Mouse (Mus musculus): ENCODE data around the gene Rnf144b. TPM values are rescaled to one million over a fixed set of nuclear protein-coding genes. Genes with fewer than 3 reads are reported as not detected.

Gene Rnf144b
- polyA plus RNA-seq, 1 experiment from 2014 or later, result 1.5 TPM

- DNase-seq (no peak), ATAC-seq (ENCODE audit: insufficient read depth) (no peak)
- no peak for TF ChIP-seq CTCF (IDR thresholded peaks at IDR 0.05; ENCODE audit: low read depth)
- no peaks in the 10 kb centered on the region for H3K4me1 ChIP-seq (ENCODE audit: insufficient read depth)
- H3K4me3 ChIP-seq (ENCODE audit: low read depth, low read length), result no peak overlapping the region
- WGBS, result 32% methylated on average over 4 of the region's 4 CpGs
- no peaks in the 10 kb centered on the region for H3K36me3 ChIP-seq (ENCODE audit: insufficient read depth)
- no peaks in the 10 kb centered on the region for H3K27me3 ChIP-seq (ENCODE audit: insufficient read depth, low read length)
- H3K9ac ChIP-seq, result no peak overlapping the region
- no peaks in the 10 kb centered on the region for H3K9me3 ChIP-seq (ENCODE audit: low read depth, low read length)
- no peak overlapping the region for H3K4me2 ChIP-seq
- no peak overlapping the region for H3K27ac ChIP-seq (ENCODE audit: low read depth)
Measured at GRCm38 (mm10) chr13:47259297-47259696, 136.8 kb downstream of the Rnf144b start.

- Histone ChIP-seq H3K27me3 (ENCODE audit: insufficient read depth, low read length) (no peaks in the 10 kb centered on the region), H3K4me2 (no peak overlapping the region), H3K4me3 (ENCODE audit: low read depth, low read length) (no peak overlapping the region), H3K36me3 (ENCODE audit: insufficient read depth) (no peaks in the 10 kb centered on the region), H3K27ac (ENCODE audit: low read depth) (no peak overlapping the region), H3K9me3 (ENCODE audit: low read depth, low read length) (no peaks in the 10 kb centered on the region), H3K4me1 (ENCODE audit: insufficient read depth) (no peaks in the 10 kb centered on the region), H3K9ac (no peak overlapping the region)
- ATAC-seq (ENCODE audit: insufficient read depth) (no peak), DNase-seq (peak; percentile 49)
- TF ChIP-seq CTCF (IDR thresholded peaks at IDR 0.05; ENCODE audit: low read depth), result no peak
- whole genome bisulfite sequencing, result 56% methylated on average over 2 of the region's 2 CpGs
Measured at GRCm38 (mm10) chr13:47261961-47262360, 139.5 kb downstream of the Rnf144b start.

- H3K36me3 ChIP-seq (ENCODE audit: insufficient read depth), result no peaks in the 10 kb centered on the region
- H3K4me3 ChIP-seq (ENCODE audit: low read depth, low read length), result no peak overlapping the region
- no peak for TF ChIP-seq CTCF (IDR thresholded peaks at IDR 0.05; ENCODE audit: low read depth)
- H3K9ac ChIP-seq, result no peak overlapping the region
- no peaks in the 10 kb centered on the region for H3K27me3 ChIP-seq (ENCODE audit: insufficient read depth, low read length)
- H3K27ac ChIP-seq (ENCODE audit: low read depth), result no peak overlapping the region
- H3K4me1 ChIP-seq (ENCODE audit: insufficient read depth), result no peaks in the 10 kb centered on the region
- peaks cover 4% of the 10 kb centered on the region; the same call in 1 of the 2 replicates for H3K9me3 ChIP-seq (ENCODE audit: low read depth, low read length)
- ATAC-seq (ENCODE audit: insufficient read depth) (no peak), DNase-seq (peak; percentile 27)
- H3K4me2 ChIP-seq, result no peak overlapping the region
- 75% methylated on average over 8 of the region's 8 CpGs for WGBS
Measured at GRCm38 (mm10) chr13:47264382-47264781, 141.9 kb downstream of the Rnf144b start.

- H3K27me3 ChIP-seq (ENCODE audit: insufficient read depth, low read length), result no peaks in the 10 kb centered on the region
- H3K27ac ChIP-seq (ENCODE audit: low read depth), result no peak overlapping the region
- H3K4me3 ChIP-seq (ENCODE audit: low read depth, low read length), result no peak overlapping the region
- no peaks in the 10 kb centered on the region for H3K36me3 ChIP-seq (ENCODE audit: insufficient read depth)
- no peak for DNase-seq
- TF ChIP-seq CTCF (IDR thresholded peaks at IDR 0.05; ENCODE audit: low read depth), result no peak
- no peaks in the 10 kb centered on the region for H3K4me1 ChIP-seq (ENCODE audit: insufficient read depth)
- WGBS, result 81% methylated on average over 7 of the region's 7 CpGs
- no peak overlapping the region for H3K4me2 ChIP-seq
- H3K9me3 ChIP-seq (ENCODE audit: low read depth, low read length), result peaks cover 4% of the 10 kb centered on the region; the same call in 1 of the 2 replicates
- no peak for ATAC-seq (ENCODE audit: insufficient read depth)
- H3K9ac ChIP-seq, result no peak overlapping the region
Measured at GRCm38 (mm10) chr13:47266411-47266810, 144.0 kb downstream of the Rnf144b start.

GRCm38 (mm10) chr13:47268227-47268626, 145.8 kb downstream of the Rnf144b start:
- peaks cover under 1% of the 10 kb centered on the region; the same call in 1 of the 2 replicates for H3K4me1 ChIP-seq (ENCODE audit: insufficient read depth)
- no peak overlapping the region for H3K4me3 ChIP-seq (ENCODE audit: low read depth, low read length)
- no peak overlapping the region for H3K9ac ChIP-seq
- no peak for TF ChIP-seq CTCF (IDR thresholded peaks at IDR 0.05; ENCODE audit: low read depth)
- DNase-seq (no peak), ATAC-seq (ENCODE audit: insufficient read depth) (no peak)
- no peaks in the 10 kb centered on the region for H3K27me3 ChIP-seq (ENCODE audit: insufficient read depth, low read length)
- H3K4me2 ChIP-seq, result no peak overlapping the region
- no peak overlapping the region for H3K27ac ChIP-seq (ENCODE audit: low read depth)
- 67% methylated on average over 3 of the region's 3 CpGs for WGBS
- H3K9me3 ChIP-seq (ENCODE audit: low read depth, low read length), result peaks cover 4% of the 10 kb centered on the region; the same call in 1 of the 2 replicates
- H3K36me3 ChIP-seq (ENCODE audit: insufficient read depth), result no peaks in the 10 kb centered on the region

GRCm38 (mm10) chr13:47272928-47273327, 150.5 kb downstream of the Rnf144b start:
- no peaks in the 10 kb centered on the region for H3K9me3 ChIP-seq (ENCODE audit: low read depth, low read length)
- peak overlapping the region; percentile 50 for H3K4me2 ChIP-seq
- 0 out of 2 replicates have a peak overlapping the region, but pooled peaks have one; percentile 33 for H3K9ac ChIP-seq
- no peak overlapping the region for H3K27ac ChIP-seq (ENCODE audit: low read depth)
- TF ChIP-seq CTCF (IDR thresholded peaks at IDR 0.05; ENCODE audit: low read depth), result no peak
- no peak overlapping the region for H3K4me3 ChIP-seq (ENCODE audit: low read depth, low read length)
- DNase-seq, result peak; percentile 32
- H3K27me3 ChIP-seq (ENCODE audit: insufficient read depth, low read length), result no peaks in the 10 kb centered on the region
- no peaks in the 10 kb centered on the region for H3K36me3 ChIP-seq (ENCODE audit: insufficient read depth)
- peaks cover 9% of the 10 kb centered on the region for H3K4me1 ChIP-seq (ENCODE audit: insufficient read depth)
- ATAC-seq (ENCODE audit: insufficient read depth), result no peak
- WGBS, result 19% methylated on average over 8 of the region's 8 CpGs

GRCm38 (mm10) chr13:47273487-47273886, 151.0 kb downstream of the Rnf144b start:
- ATAC-seq (ENCODE audit: insufficient read depth) (0 out of 2 replicates have a peak, but pooled peaks have one; percentile 19), DNase-seq (peak; percentile 56)
- H3K4me1 ChIP-seq (ENCODE audit: insufficient read depth), result peaks cover 9% of the 10 kb centered on the region
- H3K27ac ChIP-seq (ENCODE audit: low read depth), result no peak overlapping the region
- TF ChIP-seq CTCF (IDR thresholded peaks at IDR 0.05; ENCODE audit: low read depth), result no peak
- H3K9me3 ChIP-seq (ENCODE audit: low read depth, low read length), result no peaks in the 10 kb centered on the region
- H3K9ac ChIP-seq, result 0 out of 2 replicates have a peak overlapping the region, but pooled peaks have one; percentile 33
- no peaks in the 10 kb centered on the region for H3K36me3 ChIP-seq (ENCODE audit: insufficient read depth)
- H3K27me3 ChIP-seq (ENCODE audit: insufficient read depth, low read length), result no peaks in the 10 kb centered on the region
- peak overlapping the region; percentile 50 for H3K4me2 ChIP-seq
- no peak overlapping the region for H3K4me3 ChIP-seq (ENCODE audit: low read depth, low read length)
- 9% methylated on average over 11 of the region's 11 CpGs for WGBS
